Mouse (Mus musculus) gastrocnemius, adult 2 months (tissue): ENCODE measurements around the gene Gm5615. TPM values are rescaled to one million over a fixed set of nuclear protein-coding genes. Genes with fewer than 3 reads are reported as not detected.

ENCODE experiments used
- DNase-seq: peaks from one replicate; pipeline ENCODE4 v3.0.0; 2022
- H3K27ac ChIP-seq: fragments of 200-600 bp; 2 replicates; pipeline ENCODE4 v1.8.1; 2022; ENCODE audit warnings: mild to moderate bottlenecking
- H3K4me3 ChIP-seq: fragments of 200-600 bp; 2 replicates; pipeline ENCODE4 v1.8.1; 2022; ENCODE audit warnings: mild to moderate bottlenecking, moderate library complexity
- CTCF ChIP-seq: fragments of 200-600 bp; IDR thresholded peaks from 2 replicates; pipeline ENCODE4 v1.8.1; 2022; ENCODE audit warnings: antibody characterized with exemption, mild to moderate bottlenecking, moderate library complexity
- intact Hi-C: fragments of 180-260 bp; cut with DNase I; formaldehyde crosslinking; loops from one replicate; pipeline ENCODE4 v1.15.1; 2025
- long read RNA-seq, 2 experiments: library from polyadenylated mRNA; stranded (forward); transcript quantifications; one replicate each; pipeline ENCODE4 v2.0.0; 2021
- total RNA-seq, 2 experiments: library from RNA; stranded (reverse); gene quantifications; 2 replicates each; pipeline ENCODE4 v1.2.3; 2021

Gene Gm5615
- not detected for total RNA-seq
- long read RNA-seq, experiment 1, result 0 reads
- long read RNA-seq, experiment 2, result 0 reads

GRCm38 (mm10) chr9:36541863-36542262 is at the start of gene Gm5615:
TSS of gene Gm5615 (minus strand) at chr9:36541963.
- DNase-seq, result no peak
- intact Hi-C loops, result no loop called here

GRCm38 (mm10) chr9:36582535-36582934 is 40.8 kb upstream of the Gm5615 start, which contains the start of gene Gm17689:
TSS of gene Gm17689 (minus strand) at chr9:36582635.
- H3K4me3 ChIP-seq, result no peak within 1 kb of the TSS
- H3K27ac ChIP-seq, result no peak within 1 kb of the TSS
- intact Hi-C loops, result no loop called here
- no peak for DNase-seq
- no peak for TF ChIP-seq CTCF

More at GRCm38 (mm10) chr9:36541863-36542262, at the start of gene Gm5615:
- TF ChIP-seq CTCF, result no peak
- no peak within 1 kb of the TSS for H3K4me3 ChIP-seq
- no peak within 1 kb of the TSS for H3K27ac ChIP-seq

GRCm38 (mm10) chr9:36504211-36504610 is 37.6 kb downstream of the Gm5615 start:
- intact Hi-C loops, result no loop called here
- Histone ChIP-seq H3K27ac (no peak overlapping the region), H3K4me3 (no peak overlapping the region)
- DNase-seq, result no peak
- TF ChIP-seq CTCF, result no peak

GRCm38 (mm10) chr9:36495824-36496223 is 45.9 kb downstream of the Gm5615 start:
- TF ChIP-seq CTCF, result no peak
- no peak overlapping the region for H3K4me3 ChIP-seq
- DNase-seq, result no peak
- H3K27ac ChIP-seq, result no peak overlapping the region
- intact Hi-C loops, result no loop called here

- no peak for DNase-seq
- TF ChIP-seq CTCF, result no peak
- Histone ChIP-seq H3K4me3 (no peak overlapping the region), H3K27ac (no peak overlapping the region)
- intact Hi-C loops, result no loop called here
Measured at GRCm38 (mm10) chr9:36494501-36495220, 47.1 kb downstream of the Gm5615 start.

Other genes starting within 250 kb of the Gm5615 start
- not detected for gene Gm7257, start 110.1 kb downstream of the Gm5615 start, total RNA-seq
- gene Gm9513, start 66.3 kb downstream of the Gm5615 start, total RNA-seq, result not detected
- not detected for gene Gm17689, start 40.7 kb upstream of the Gm5615 start, total RNA-seq
- not detected for gene A630095E13Rik, start 101.4 kb upstream of the Gm5615 start, total RNA-seq
- gene Acrv1, start 151.3 kb upstream of the Gm5615 start, total RNA-seq, result not detected
- under 1 TPM in 1 of 2 experiments, not detected in 1; 0.70 TPM for gene Chek1, start 185.1 kb upstream of the Gm5615 start, total RNA-seq
- 10 to 100 TPM; 34.3 to 46.0 TPM for gene Stt3a, start 225.7 kb upstream of the Gm5615 start, total RNA-seq